8 mouse cellular contexts compared by ENCODE assay signal in the genomic region with DNA sequence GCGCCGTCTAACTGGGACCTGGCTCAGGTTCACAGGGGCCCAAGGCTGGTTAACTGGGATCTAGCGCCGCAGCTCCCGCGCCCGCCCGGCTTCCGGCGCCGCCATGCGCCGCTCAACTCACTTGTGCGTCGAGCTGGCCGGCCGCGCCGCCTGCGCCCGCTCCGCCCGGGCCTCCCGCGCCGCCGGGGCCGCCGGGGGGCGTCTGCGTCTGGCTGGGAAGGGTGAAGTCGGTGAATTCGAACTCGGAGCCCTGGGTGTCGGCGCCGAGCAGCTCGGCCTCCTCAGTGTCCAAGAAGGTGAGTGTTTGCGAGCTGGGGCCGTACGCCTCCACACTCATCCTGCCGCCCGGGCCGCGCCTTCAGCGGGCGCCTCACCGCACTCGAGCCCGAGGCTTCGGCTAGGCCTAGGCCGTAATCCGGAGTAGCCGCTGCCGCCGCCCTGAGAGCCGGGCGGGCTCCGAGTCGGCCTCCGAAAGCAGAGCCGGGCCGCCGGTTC. TPM values are rescaled to one million over a fixed set of nuclear protein-coding genes. Genes with fewer than 3 reads are reported as not detected.
DNase-seq lines count a peak whose midpoint lies in the region; ATAC-seq lines count a peak whose summit lies in the region.

No protein-coding gene starts in this region.

- H3K27me3 ChIP-seq in erythroblast, embryonic 14.5 days (ENCODE audit: control insufficient read depth) = no peaks in the 10 kb centered on the region
- no peaks in the 10 kb centered on the region for H3K27me3 ChIP-seq in intestine, embryonic 16.5 days (replicated peaks; ENCODE audit: control insufficient read depth, insufficient read depth, low read length)

- peaks cover 45% of the 10 kb centered on the region for H3K36me3 ChIP-seq in erythroblast, embryonic 14.5 days (ENCODE audit: control insufficient read depth)
- H3K36me3 ChIP-seq in intestine, embryonic 16.5 days (ENCODE audit: control insufficient read depth, insufficient read depth, low read length) = 0 out of 2 replicates have a peak, but pooled peaks cover 5% of the 10 kb centered on the region
- H3K36me3 ChIP-seq in macrophage (ENCODE audit: inconsistent target) = no peaks in the 10 kb centered on the region

- peaks cover 49% of the 10 kb centered on the region for H3K79me2 ChIP-seq in macrophage (ENCODE audit: inconsistent target)

- DNase-seq in cerebellum, adult 8-10 months = peak; percentile 50
- DNase-seq in cerebellum, adult 18-20 months = no peak
- peak; percentile 68 for DNase-seq in CD4-positive helper T cell, adult 2 months (ENCODE audit: low read depth, low spot score)
- DNase-seq in thymus, adult 18-20 months = peak; percentile 42 to 51
- DNase-seq in c-Kit-positive CD71-positive TER-119-positive erythroid progenitor cells, embryonic 14.5 days (ENCODE audit: low spot score) = no peak

- H3K4me3 ChIP-seq in erythroblast, embryonic 14.5 days (replicated peaks) = peak overlapping the region; percentile 89
- peak overlapping the region; percentile 99 for H3K4me3 ChIP-seq in intestine, embryonic 16.5 days (ENCODE audit: low read length)
- peak overlapping the region; percentile 76 for H3K4me3 ChIP-seq in macrophage (ENCODE audit: inconsistent target)

- H3K9ac ChIP-seq in intestine, embryonic 16.5 days (ENCODE audit: low read depth, low read length) = peak overlapping the region; percentile 97

- peaks cover 2% of the 10 kb centered on the region; the same call in 1 of the 2 replicates for H3K9me3 ChIP-seq in erythroblast, embryonic 14.5 days (ENCODE audit: control insufficient read depth, low read length)
- no peaks in the 10 kb centered on the region for H3K9me3 ChIP-seq in intestine, embryonic 16.5 days (ENCODE audit: control insufficient read depth, low read length)

- peaks cover 88% of the 10 kb centered on the region for H3K4me1 ChIP-seq in erythroblast, embryonic 14.5 days (ENCODE audit: control insufficient read depth)
- H3K4me1 ChIP-seq in intestine, embryonic 16.5 days (ENCODE audit: control insufficient read depth, insufficient read depth, low read length) = peaks cover 46% of the 10 kb centered on the region

- peak overlapping the region; percentile 90 for H3K4me2 ChIP-seq in intestine, embryonic 16.5 days (ENCODE audit: low read depth, low read length)

- H3K27ac ChIP-seq in intestine, embryonic 16.5 days (ENCODE audit: low read length) = peak overlapping the region; percentile 83
- H3K27ac ChIP-seq in macrophage = peak overlapping the region; percentile 10; the same call in 1 of the 2 replicates

- under 1% methylated on average over 61 of the region's 64 CpGs for WGBS in intestine, embryonic 16.5 days
- WGBS in macrophage (ENCODE audit: missing documents) = under 1% methylated on average over 40 of the region's 64 CpGs

- peak; percentile 42 for ATAC-seq in intestine, embryonic 16.5 days

RNA-seq across cellular contexts. Expression of a gene that starts 0.4 kb away (rescaled TPM):
- polyA plus RNA-seq in erythroblast, embryonic 14.5 days (2012) = 18.7 and 18.9 TPM in 2 replicates
- 6.8 and 7.4 TPM in 2 replicates for polyA plus RNA-seq in intestine, embryonic 16.5 days (2015; fragmentation: Nextera tagmentation; extraction: Ambion mirVana)
- total RNA-seq in macrophage (2018; cell fraction: chromatin; rRNA removed) = 100 to 1,000 TPM in 1 of 26 experiments, 10 to 100 TPM in 25; 34.5 to 111 (median 71.9) TPM
- total RNA-seq in macrophage (2018; cell fraction: cytosol; rRNA removed) = 10 to 100 TPM; 22.7 to 52.8 (median 35.2) TPM
- total RNA-seq in macrophage (2018; cell fraction: nucleus; rRNA removed) = 10 to 100 TPM; 38.9 to 80.1 (median 55.5) TPM
- polyA plus RNA-seq in macrophage (2018) = 19.3 to 31.3 TPM (median 30.1 TPM) in 3 replicates

RNA-seq across cellular contexts. Expression of a gene that starts 20.7 kb away (rescaled TPM):
- polyA plus RNA-seq in erythroblast, embryonic 14.5 days (2012) = not detected in 2 replicates
- polyA plus RNA-seq in intestine, embryonic 16.5 days (2015; fragmentation: Nextera tagmentation; extraction: Ambion mirVana) = 0.39 and 0.51 TPM in 2 replicates
- 1 to 10 TPM in 2 of 26 experiments, under 1 TPM in 17, not detected in 7; 0.26 to 1.7 (median 0.53) TPM for total RNA-seq in macrophage (2018; cell fraction: chromatin; rRNA removed)
- total RNA-seq in macrophage (2018; cell fraction: cytosol; rRNA removed) = under 1 TPM in 24 of 26 experiments, not detected in 2; 0.06 to 0.39 (median 0.14) TPM
- total RNA-seq in macrophage (2018; cell fraction: nucleus; rRNA removed) = 1 to 10 TPM in 3 of 26 experiments, under 1 TPM in 14, not detected in 9; 0.26 to 1.6 (median 0.50) TPM
- 0.20 to 0.42 TPM in 2 of 3 replicates, not detected in the other for polyA plus RNA-seq in macrophage (2018)

RNA-seq across cellular contexts. Expression of a gene that starts 23.1 kb away (rescaled TPM):
- 0.10 and 0.13 TPM in 2 replicates for polyA plus RNA-seq in erythroblast, embryonic 14.5 days (2012)
- polyA plus RNA-seq in intestine, embryonic 16.5 days (2015; fragmentation: Nextera tagmentation; extraction: Ambion mirVana) = 0.53 and 0.78 TPM in 2 replicates
- total RNA-seq in macrophage (2018; cell fraction: chromatin; rRNA removed) = not detected
- total RNA-seq in macrophage (2018; cell fraction: cytosol; rRNA removed) = under 1 TPM in 1 of 26 experiments, not detected in 25; 0.18 TPM
- not detected for total RNA-seq in macrophage (2018; cell fraction: nucleus; rRNA removed)
- polyA plus RNA-seq in macrophage (2018) = not detected in 3 replicates

RNA-seq across cellular contexts. Expression of a gene that starts 37.1 kb away (rescaled TPM):
- 0.06 TPM in 1 of 2 replicates, not detected in the other for polyA plus RNA-seq in erythroblast, embryonic 14.5 days (2012)
- polyA plus RNA-seq in intestine, embryonic 16.5 days (2015; fragmentation: Nextera tagmentation; extraction: Ambion mirVana) = 2.1 and 3.2 TPM in 2 replicates
- total RNA-seq in macrophage (2018; cell fraction: chromatin; rRNA removed) = under 1 TPM in 1 of 26 experiments, not detected in 25; 0.32 TPM
- under 1 TPM in 8 of 26 experiments, not detected in 18; 0.03 to 0.32 (median 0.05) TPM for total RNA-seq in macrophage (2018; cell fraction: cytosol; rRNA removed)
- under 1 TPM in 1 of 26 experiments, not detected in 25; 0.90 TPM for total RNA-seq in macrophage (2018; cell fraction: nucleus; rRNA removed)
- polyA plus RNA-seq in macrophage (2018) = not detected in 3 replicates

RNA-seq across cellular contexts. Expression of a gene that starts 50.4 kb away (rescaled TPM):
- 32.6 and 34.2 TPM in 2 replicates for polyA plus RNA-seq in erythroblast, embryonic 14.5 days (2012)
- 432 and 443 TPM in 2 replicates for polyA plus RNA-seq in intestine, embryonic 16.5 days (2015; fragmentation: Nextera tagmentation; extraction: Ambion mirVana)
- 100 to 1,000 TPM in 2 of 26 experiments, 10 to 100 TPM in 24; 33.8 to 116 (median 70.3) TPM for total RNA-seq in macrophage (2018; cell fraction: chromatin; rRNA removed)
- 100 to 1,000 TPM in 5 of 26 experiments, 10 to 100 TPM in 21; 72.0 to 107 (median 93.6) TPM for total RNA-seq in macrophage (2018; cell fraction: cytosol; rRNA removed)
- 10 to 100 TPM; 43.8 to 84.2 (median 66.6) TPM for total RNA-seq in macrophage (2018; cell fraction: nucleus; rRNA removed)
- polyA plus RNA-seq in macrophage (2018) = 78.2 to 115 TPM (median 98.8 TPM) in 3 replicates

Comparison
In these comparisons a context has a peak if more than half of its experiments do, and no peak if none do; other contexts are left out.
1. DNase-seq: peak in cerebellum, adult 8-10 months (single experiment), CD4-positive helper T cell, adult 2 months (single experiment) and thymus, adult 18-20 months (2 of 2); none in cerebellum, adult 18-20 months (0 of 2) and c-Kit-positive CD71-positive TER-119-positive erythroid progenitor cells, embryonic 14.5 days (single experiment).
2. Peak in every context shown above with its lines, with median percentiles within 50 percentile points of each other: H3K4me3 ChIP-seq.